Mouse (Mus musculus): ENCODE results near the gene Lrrc46. TPM values are rescaled to one million over a fixed set of nuclear protein-coding genes. Genes with fewer than 3 reads are reported as not detected.

Lrrc46 gene
- polyA plus RNA-seq, 1 experiment from 2014 or later, result 0.90 TPM

DNA sequence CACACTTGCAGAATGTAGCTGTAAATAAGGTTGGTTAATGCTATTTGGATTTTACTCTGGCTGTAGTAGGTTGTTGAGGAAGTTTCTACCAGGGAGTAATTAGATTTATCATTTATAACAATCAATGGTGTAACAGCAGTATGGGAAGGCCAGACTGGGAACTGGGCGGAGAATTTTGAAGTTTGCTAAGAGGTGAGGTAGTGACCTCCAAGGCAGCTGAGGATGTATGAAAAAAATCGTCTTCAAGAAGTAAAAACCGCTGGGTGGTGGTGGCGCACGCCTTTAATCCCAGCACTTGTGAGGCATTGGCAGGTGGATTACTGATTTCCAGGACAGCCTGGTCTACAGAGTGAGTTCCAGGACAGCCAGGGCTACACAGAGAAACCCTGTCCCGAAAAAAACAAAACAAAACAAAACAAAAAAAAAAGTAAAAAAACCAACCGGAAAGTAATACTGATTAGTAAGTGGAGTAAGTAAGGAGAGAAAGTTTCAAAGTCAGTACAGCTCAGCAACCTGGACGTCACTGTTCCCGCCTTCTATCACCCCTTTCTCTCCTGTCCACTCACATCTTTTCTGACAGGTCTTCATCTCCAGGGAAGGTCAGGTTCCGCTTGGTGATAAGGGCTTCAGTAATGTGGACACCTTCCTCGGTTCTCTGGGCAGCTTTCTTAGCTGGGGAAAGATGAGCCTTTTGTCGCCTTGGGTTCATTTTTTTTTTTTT is 746 bp downstream of the Lrrc46 start:
- DNase-seq (ENCODE audit: low spot score), result no peak
- peaks cover 14% of the 10 kb centered on the region for H3K4me1 ChIP-seq
- H3K4me3 ChIP-seq, result peak overlapping the region; percentile 83
- H3K27ac ChIP-seq, result no peak overlapping the region
- H3K27me3 ChIP-seq (ENCODE audit: low read depth, poor library complexity, severe bottlenecking), result no peaks in the 10 kb centered on the region
- 57% methylated on average over 12 of the region's 12 CpGs for WGBS
- peaks cover 22% of the 10 kb centered on the region for H3K36me3 ChIP-seq
- H3K9me3 ChIP-seq (replicated peaks), result no peaks in the 10 kb centered on the region

DNA sequence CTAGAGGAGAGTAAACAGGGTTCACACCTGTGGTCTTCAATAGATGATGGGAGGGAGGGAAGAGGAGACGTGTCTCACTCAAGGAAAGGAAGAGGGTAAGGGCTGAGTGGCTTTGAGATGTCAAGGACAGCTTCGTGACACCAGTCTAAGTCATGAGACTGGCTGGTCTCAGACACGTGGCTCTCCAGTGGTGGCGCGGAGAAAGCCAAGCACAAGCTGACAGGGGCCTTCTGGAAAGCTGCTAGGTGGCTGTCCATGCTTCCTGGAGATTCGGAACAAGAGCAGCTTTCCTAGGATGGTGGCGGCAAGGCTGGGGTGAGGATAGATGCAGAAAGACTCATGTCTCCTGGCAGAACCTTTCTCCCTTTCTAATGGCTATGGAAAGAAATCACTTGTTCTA is 2.3 kb downstream of the Lrrc46 start:
- no peak overlapping the region for H3K27ac ChIP-seq
- H3K27me3 ChIP-seq (ENCODE audit: low read depth, poor library complexity, severe bottlenecking), result no peaks in the 10 kb centered on the region
- peaks cover 19% of the 10 kb centered on the region for H3K4me1 ChIP-seq
- H3K36me3 ChIP-seq, result peaks cover 12% of the 10 kb centered on the region
- H3K9me3 ChIP-seq (replicated peaks), result no peaks in the 10 kb centered on the region
- WGBS, result 69% methylated on average over 7 of the region's 7 CpGs
- no peak overlapping the region for H3K4me3 ChIP-seq
- DNase-seq (ENCODE audit: low spot score), result no peak

DNA sequence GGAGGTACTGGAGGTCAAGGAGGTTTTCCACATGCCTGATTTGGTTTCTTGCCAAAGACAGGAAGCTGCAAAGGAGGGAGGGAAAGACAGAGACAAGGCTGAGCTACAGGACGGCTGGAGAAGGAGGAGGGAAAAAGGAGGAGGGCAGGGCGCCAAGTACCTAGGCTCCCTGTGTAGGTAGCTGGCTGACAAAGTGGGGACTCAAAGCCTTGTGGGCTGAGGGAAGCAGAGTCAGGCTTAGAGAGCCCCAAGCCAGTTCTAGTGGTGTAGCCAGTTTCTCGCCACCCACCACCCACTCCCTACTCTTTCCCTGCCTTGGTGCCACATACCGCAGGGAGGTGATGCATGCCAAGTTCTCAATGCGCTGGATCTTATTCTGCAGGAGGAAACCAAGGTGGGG is 5.1 kb downstream of the Lrrc46 start:
- Histone ChIP-seq H3K27ac (no peak overlapping the region), H3K27me3 (ENCODE audit: low read depth, poor library complexity, severe bottlenecking) (no peaks in the 10 kb centered on the region), H3K36me3 (peaks cover 26% of the 10 kb centered on the region), H3K9me3 (replicated peaks) (no peaks in the 10 kb centered on the region), H3K4me1 (peaks cover 10% of the 10 kb centered on the region), H3K4me3 (no peak overlapping the region)
- DNase-seq (ENCODE audit: low spot score), result no peak
- 86% methylated on average over 5 of the region's 5 CpGs for WGBS

DNA sequence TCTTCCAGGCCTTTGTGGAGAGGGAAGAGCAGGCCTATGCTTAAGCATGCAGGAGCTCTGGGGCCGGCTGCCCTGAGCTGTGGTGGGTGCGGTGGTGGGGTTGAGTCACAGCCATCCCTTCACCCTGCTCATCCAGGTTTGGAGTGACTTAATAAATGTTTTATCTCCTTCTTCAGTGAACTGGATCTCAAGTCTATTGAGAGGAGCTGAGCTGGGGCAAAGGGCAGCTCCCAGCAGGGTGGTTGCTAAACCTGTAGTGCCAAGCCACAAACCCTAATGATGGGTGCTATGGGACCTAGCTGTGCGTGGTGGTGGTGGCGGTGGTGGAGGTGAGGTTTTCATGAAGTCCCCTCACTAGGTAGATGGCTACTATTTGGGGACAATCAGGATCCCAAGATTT is 7.4 kb downstream of the Lrrc46 start:
- H3K9me3 ChIP-seq (replicated peaks), result no peaks in the 10 kb centered on the region
- H3K4me3 ChIP-seq, result no peak overlapping the region
- peaks cover 26% of the 10 kb centered on the region for H3K36me3 ChIP-seq
- no peak for DNase-seq (ENCODE audit: low spot score)
- no peak overlapping the region for H3K27ac ChIP-seq
- peaks cover 21% of the 10 kb centered on the region for H3K4me1 ChIP-seq
- WGBS, result 89% methylated on average over 4 of the region's 4 CpGs
- H3K27me3 ChIP-seq (ENCODE audit: low read depth, poor library complexity, severe bottlenecking), result no peaks in the 10 kb centered on the region

DNA sequence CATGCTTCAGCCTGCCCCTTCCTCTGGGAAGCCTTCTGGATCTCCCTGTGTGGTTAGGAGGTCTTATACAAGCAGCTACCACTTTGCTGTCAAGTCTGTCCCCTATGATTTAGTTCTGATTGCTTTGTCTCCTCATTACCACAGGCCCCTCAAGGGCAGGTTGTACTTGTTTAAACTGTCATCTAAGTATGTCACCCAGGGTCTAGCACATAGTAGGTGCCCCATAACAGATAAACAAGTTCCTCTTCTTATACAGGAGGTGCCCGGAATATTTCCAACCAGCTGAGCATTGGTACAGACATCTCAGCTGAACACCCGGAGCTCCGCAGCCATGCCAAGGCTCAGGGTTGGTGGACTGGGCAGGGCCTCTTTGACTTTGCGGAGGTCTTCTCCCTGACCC is 8.7 kb downstream of the Lrrc46 start:
- Histone ChIP-seq H3K27me3 (ENCODE audit: low read depth, poor library complexity, severe bottlenecking) (no peaks in the 10 kb centered on the region), H3K27ac (no peak overlapping the region), H3K4me1 (peaks cover 21% of the 10 kb centered on the region), H3K36me3 (peaks cover 26% of the 10 kb centered on the region), H3K9me3 (replicated peaks) (no peaks in the 10 kb centered on the region), H3K4me3 (no peak overlapping the region)
- no peak for DNase-seq (ENCODE audit: low spot score)
- WGBS, result 93% methylated on average over 4 of the region's 4 CpGs

DNA sequence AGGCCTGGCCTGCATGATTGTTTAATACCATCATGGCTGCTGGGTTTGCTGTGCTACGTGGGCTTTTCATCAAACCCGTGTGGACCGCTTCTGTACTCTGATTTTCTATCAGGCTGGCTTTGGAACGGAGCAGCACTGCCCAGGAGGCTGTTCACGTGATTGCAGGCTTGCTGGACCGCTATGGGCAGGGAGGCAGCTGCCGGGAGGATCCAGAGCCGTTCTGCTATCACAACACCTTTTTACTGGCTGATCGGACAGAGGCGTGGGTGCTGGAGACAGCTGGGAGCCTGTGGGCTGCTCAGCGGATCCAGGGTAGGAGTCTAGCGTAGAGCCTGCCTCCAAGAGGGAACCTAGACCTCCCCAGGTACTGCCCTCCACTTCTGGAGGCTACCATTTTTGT is 9.2 kb downstream of the Lrrc46 start:
- Histone ChIP-seq H3K9me3 (replicated peaks) (no peaks in the 10 kb centered on the region), H3K4me1 (peaks cover 21% of the 10 kb centered on the region), H3K27me3 (ENCODE audit: low read depth, poor library complexity, severe bottlenecking) (no peaks in the 10 kb centered on the region), H3K36me3 (peaks cover 26% of the 10 kb centered on the region), H3K27ac (no peak overlapping the region), H3K4me3 (no peak overlapping the region)
- 84% methylated on average over 12 of the region's 12 CpGs for WGBS
- DNase-seq (ENCODE audit: low spot score), result no peak

DNA sequence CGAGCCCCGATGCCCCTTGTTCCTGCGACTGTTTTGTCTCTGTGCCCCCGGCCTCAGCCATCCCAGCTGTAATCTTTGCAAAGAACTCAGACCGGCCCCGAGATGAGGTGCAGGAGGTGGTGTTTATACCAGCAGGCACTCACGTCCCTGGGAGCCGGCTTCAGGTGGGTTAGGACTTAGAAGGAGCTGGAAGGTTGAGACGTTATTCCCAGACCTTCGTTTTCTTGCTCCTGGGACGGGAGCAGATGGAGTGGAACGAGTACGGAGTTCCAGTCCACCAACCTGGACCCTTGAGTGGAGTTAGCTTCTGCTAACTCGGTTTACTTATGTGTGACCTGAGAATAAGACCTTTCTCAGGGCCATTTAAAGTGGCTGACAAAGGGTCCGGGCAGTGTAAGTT is 10.8 kb downstream of the Lrrc46 start:
- DNase-seq (ENCODE audit: low spot score), result peak; percentile 47
- H3K27me3 ChIP-seq (ENCODE audit: low read depth, poor library complexity, severe bottlenecking), result no peaks in the 10 kb centered on the region
- peak overlapping the region; percentile 91 for H3K27ac ChIP-seq
- no peaks in the 10 kb centered on the region for H3K9me3 ChIP-seq (replicated peaks)
- peaks cover 30% of the 10 kb centered on the region for H3K4me1 ChIP-seq
- peaks cover 26% of the 10 kb centered on the region for H3K36me3 ChIP-seq
- peak overlapping the region; percentile 65 for H3K4me3 ChIP-seq
- 22% methylated on average over 15 of the region's 15 CpGs for WGBS

DNA sequence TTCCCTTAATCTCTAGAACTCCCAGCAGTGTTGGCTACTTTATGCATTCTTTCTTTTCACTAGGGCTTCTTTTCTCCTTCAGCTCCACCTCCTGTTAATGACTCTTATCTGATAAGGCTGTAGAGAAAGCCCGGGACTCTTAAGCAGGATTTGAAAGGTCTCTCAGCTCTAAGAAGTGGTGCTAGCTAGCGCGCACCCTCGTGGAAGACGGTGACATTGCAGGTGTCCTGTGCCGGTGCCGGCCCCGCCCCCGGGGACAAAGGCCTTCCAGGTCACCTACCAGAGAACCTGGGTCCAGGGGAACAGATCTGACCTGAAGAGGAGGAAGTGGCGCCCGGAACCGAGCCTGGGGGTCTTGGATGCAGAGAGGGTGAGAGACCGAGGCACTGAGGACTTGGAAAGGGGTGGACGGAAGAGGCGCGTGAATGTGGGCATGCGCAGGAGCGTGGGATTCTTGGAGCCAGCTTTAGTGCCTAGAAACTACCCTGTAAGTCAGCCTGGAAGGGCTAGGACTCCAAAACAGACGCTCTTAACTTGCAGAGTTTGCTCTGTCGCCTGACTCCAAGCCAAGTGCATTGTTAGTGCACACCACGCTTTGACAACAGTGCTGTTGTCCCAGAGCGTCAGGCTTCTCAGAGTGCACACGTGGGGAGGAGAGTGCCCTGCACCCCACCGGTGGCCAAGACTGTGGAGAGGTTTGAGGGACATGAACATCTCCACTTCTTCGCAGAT is 11.4 kb downstream of the Lrrc46 start, which contains the start of gene Scrn2:
Gene Scrn2, plus strand, starts transcription at position 253 of the 732 bp plus-strand sequence.
- DNase-seq (ENCODE audit: low spot score), result peak; percentile 96
- H3K36me3 ChIP-seq, result peaks cover 25% of the 10 kb centered on the region
- peak within 1 kb of the TSS; percentile 65 for H3K4me3 ChIP-seq
- WGBS, result 2% methylated on average over 25 of the region's 25 CpGs
- peaks cover 6% of the 10 kb centered on the region for H3K27me3 ChIP-seq (ENCODE audit: low read depth, poor library complexity, severe bottlenecking)
- H3K27ac ChIP-seq, result peak within 1 kb of the TSS; percentile 91
- H3K9me3 ChIP-seq (replicated peaks), result no peaks in the 10 kb centered on the region
- peaks cover 36% of the 10 kb centered on the region for H3K4me1 ChIP-seq

DNA sequence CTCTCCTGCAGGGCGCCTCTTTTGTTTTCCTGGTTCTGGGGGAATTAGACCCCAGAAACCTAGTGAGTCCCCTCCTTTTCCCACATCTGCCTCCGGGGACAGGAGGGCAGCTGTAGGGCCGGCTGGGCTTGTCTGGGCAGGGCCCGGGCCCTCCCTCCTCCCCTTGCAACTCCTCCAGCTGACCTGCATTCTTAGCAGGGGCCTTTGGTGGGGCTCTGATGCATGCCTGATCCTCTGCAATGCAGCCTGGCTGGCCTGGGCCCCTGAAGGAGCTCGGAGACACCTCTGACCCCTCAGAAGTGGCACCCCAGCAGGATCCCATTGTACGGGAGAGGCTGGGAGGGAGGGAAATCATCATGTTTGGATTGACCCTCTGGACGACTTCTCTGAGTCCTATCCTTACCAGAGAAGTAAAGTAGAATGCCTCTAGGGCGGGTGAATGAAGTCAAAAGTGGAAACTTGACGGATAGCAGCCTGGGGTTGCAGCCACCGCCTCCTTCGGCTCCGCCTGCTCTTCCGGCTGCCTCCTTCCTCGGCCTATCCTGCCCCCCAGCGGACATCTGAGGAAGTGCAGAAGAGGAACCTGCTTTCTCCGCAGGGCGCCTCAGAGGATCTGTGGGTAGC is 15.4 kb downstream of the Lrrc46 start:
- no peaks in the 10 kb centered on the region for H3K9me3 ChIP-seq (replicated peaks)
- 3% methylated on average over 17 of the region's 17 CpGs for whole genome bisulfite sequencing

DNA sequence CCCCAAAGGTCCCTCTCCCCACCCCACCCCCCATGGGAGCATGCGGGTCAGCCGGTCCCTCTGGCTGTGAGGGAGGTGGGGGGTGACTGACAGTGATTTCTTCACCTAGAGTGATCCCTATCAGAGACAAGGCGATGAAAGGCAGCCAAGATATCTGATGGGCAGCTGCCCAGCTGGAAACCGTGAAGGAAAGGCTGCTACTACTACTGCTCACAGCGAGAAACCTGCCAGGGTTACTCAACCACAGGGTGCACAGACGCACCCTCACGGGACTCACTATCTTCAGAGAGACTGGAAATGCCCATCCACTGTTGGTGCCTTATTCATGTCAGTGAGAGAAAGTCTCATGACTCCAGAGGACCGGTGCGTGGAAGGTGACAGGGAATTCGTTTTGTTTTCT is 16.2 kb downstream of the Lrrc46 start:
- H3K27me3 ChIP-seq (ENCODE audit: low read depth, poor library complexity, severe bottlenecking), result peaks cover 54% of the 10 kb centered on the region
- peak overlapping the region; percentile 82 for H3K27ac ChIP-seq
- no peaks in the 10 kb centered on the region for H3K9me3 ChIP-seq (replicated peaks)
- DNase-seq (ENCODE audit: low spot score), result no peak
- H3K4me1 ChIP-seq, result peaks cover 43% of the 10 kb centered on the region
- no peaks in the 10 kb centered on the region for H3K36me3 ChIP-seq
- peak overlapping the region; percentile 43; the same call in 1 of the 2 replicates for H3K4me3 ChIP-seq
- WGBS, result 26% methylated on average over 10 of the region's 10 CpGs

More for the DNA sequence above, 15.4 kb downstream of the Lrrc46 start:
- peaks cover 51% of the 10 kb centered on the region for H3K4me1 ChIP-seq
- peaks cover 46% of the 10 kb centered on the region for H3K27me3 ChIP-seq (ENCODE audit: low read depth, poor library complexity, severe bottlenecking)
- H3K36me3 ChIP-seq, result no peaks in the 10 kb centered on the region
- H3K27ac ChIP-seq, result peak overlapping the region; percentile 82
- H3K4me3 ChIP-seq, result peak overlapping the region; percentile 43
- peak; percentile 93 for DNase-seq (ENCODE audit: low spot score)

DNA sequence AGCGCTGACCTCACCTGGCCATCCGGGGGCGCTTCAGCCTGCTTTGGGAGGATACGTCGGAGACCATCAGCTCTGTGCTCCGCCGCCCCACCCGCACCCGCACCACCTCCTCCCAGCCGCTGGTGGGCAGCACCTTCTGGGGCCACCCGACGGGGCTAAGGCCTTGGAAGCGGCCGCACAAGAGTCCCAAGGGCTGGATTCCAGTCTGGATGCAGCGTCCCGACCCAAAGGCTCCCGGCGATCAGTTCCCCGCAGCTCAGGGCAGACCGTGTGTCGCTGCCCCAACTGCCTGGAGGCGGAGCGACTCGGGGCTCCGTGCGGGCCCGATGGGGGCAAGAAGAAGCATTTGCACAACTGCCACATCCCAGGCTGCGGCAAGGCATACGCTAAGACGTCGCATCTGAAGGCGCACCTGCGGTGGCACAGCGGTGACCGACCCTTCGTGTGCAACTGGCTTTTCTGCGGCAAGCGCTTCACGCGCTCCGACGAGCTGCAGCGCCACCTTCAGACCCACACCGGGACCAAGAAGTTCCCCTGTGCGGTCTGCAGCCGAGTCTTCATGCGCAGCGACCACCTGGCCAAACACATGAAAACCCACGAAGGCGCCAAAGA is 19.2 kb downstream of the Lrrc46 start:
- Histone ChIP-seq H3K9me3 (replicated peaks) (no peaks in the 10 kb centered on the region), H3K27me3 (ENCODE audit: low read depth, poor library complexity, severe bottlenecking) (peaks cover 84% of the 10 kb centered on the region), H3K36me3 (no peaks in the 10 kb centered on the region), H3K27ac (peak overlapping the region; percentile 72), H3K4me3 (peak overlapping the region; percentile 54), H3K4me1 (peaks cover 58% of the 10 kb centered on the region)
- WGBS, result 1% methylated on average over 50 of the region's 50 CpGs
- peak; percentile 80 for DNase-seq (ENCODE audit: low spot score)

DNA sequence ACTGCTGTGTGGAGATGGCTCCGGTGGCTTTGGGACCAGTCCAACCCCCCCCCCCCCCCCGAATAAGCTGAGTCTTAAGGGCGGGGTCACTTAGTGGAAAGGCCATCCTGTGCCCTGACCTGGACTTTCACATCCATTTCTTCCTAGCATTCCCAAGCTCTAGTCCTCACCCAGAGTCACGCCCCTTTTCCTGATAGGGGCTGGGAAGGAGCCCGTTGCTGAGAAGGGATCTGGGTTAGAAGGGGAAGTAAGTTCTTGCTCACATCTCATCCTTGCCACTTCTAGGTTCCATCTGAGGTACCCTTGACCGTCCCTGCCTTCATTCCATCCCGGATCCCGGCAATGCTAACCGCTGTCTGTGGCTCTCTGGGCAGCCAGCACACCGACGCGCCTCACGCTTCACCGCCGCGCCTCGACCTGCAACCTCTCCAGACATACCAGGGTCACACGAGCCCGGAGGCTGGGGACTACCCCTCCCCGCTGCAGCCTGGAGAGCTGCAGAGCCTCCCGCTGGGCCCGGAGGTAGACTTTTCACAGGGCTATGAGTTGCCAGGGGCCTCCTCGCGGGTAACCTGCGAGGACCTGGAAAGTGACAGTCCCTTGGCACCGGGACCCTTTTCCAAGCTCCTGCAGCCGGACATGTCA is 20.0 kb downstream of the Lrrc46 start:
- WGBS, result 2% methylated on average over 27 of the region's 27 CpGs
- no peaks in the 10 kb centered on the region for H3K9me3 ChIP-seq (replicated peaks)
- peak overlapping the region; percentile 54 for H3K4me3 ChIP-seq
- peaks cover 92% of the 10 kb centered on the region for H3K27me3 ChIP-seq (ENCODE audit: low read depth, poor library complexity, severe bottlenecking)
- DNase-seq (ENCODE audit: low spot score), result peak; percentile 58
- peaks cover 58% of the 10 kb centered on the region for H3K4me1 ChIP-seq
- H3K27ac ChIP-seq, result no peak overlapping the region
- H3K36me3 ChIP-seq, result no peaks in the 10 kb centered on the region
